Mouse (Mus musculus): ENCODE measurements around the gene Sult2b1.

Sult2b1 gene

GRCm38 (mm10) chr7:45701072-45701471, 83.4 kb downstream of the Sult2b1 start:
- DNase-seq (ENCODE audit: inconsistent age in 2 of 2, low spot score in 1 of 2): no peak

GRCm38 (mm10) chr7:45700301-45701015, 84.0 kb downstream of the Sult2b1 start:
- DNase-seq (ENCODE audit: inconsistent age in 2 of 2, low spot score in 1 of 2): peak; percentile 84 to 95

GRCm38 (mm10) chr7:45699523-45700141, 84.8 kb downstream of the Sult2b1 start, which contains the start of gene Car11:
Gene Car11 (plus strand): TSS chr7:45699843.
- DNase-seq (ENCODE audit: inconsistent age in 2 of 2, low spot score in 1 of 2): peak; percentile 53 to 72

- DNase-seq (ENCODE audit: inconsistent age in 2 of 2, low spot score in 1 of 2): peak in 1 of 2 experiments; percentile 18
These were observed 86.6 kb downstream of the Sult2b1 start for GRCm38 (mm10) chr7:45697894-45698293.

- DNase-seq (ENCODE audit: inconsistent age in 2 of 2, low spot score in 1 of 2): no peak
These were observed 89.4 kb downstream of the Sult2b1 start for GRCm38 (mm10) chr7:45695098-45695497.

GRCm38 (mm10) chr7:45693921-45694591, 90.4 kb downstream of the Sult2b1 start, which contains the start of gene Sec1:
Gene Sec1 (minus strand): TSS chr7:45694402.
- DNase-seq (ENCODE audit: inconsistent age in 2 of 2, low spot score in 1 of 2): peak in 1 of 2 experiments; percentile 18

GRCm38 (mm10) chr7:45692364-45692763, 92.1 kb downstream of the Sult2b1 start:
- no peak for DNase-seq (ENCODE audit: inconsistent age in 2 of 2, low spot score in 1 of 2)

GRCm38 (mm10) chr7:45689800-45690199, 94.7 kb downstream of the Sult2b1 start:
- DNase-seq (ENCODE audit: inconsistent age in 2 of 2, low spot score in 1 of 2): peak in 1 of 2 experiments; percentile 62

GRCm38 (mm10) chr7:45689099-45689498, 95.4 kb downstream of the Sult2b1 start:
- no peak for DNase-seq (ENCODE audit: inconsistent age in 2 of 2, low spot score in 1 of 2)

GRCm38 (mm10) chr7:45686841-45687240, 97.6 kb downstream of the Sult2b1 start:
- DNase-seq (ENCODE audit: inconsistent age in 2 of 2, low spot score in 1 of 2): no peak

- no peak for DNase-seq (ENCODE audit: inconsistent age in 2 of 2, low spot score in 1 of 2)
These were observed 98.7 kb downstream of the Sult2b1 start for GRCm38 (mm10) chr7:45685811-45686210.

- no peak for DNase-seq (ENCODE audit: inconsistent age in 2 of 2, low spot score in 1 of 2)
These were observed 100.9 kb downstream of the Sult2b1 start, which contains the start of gene Ntn5 for GRCm38 (mm10) chr7:45683396-45684050. Gene Ntn5 (plus strand): TSS chr7:45684022.

GRCm38 (mm10) chr7:45682144-45683126, 102.0 kb downstream of the Sult2b1 start:
- peak; percentile 89 to 95 for DNase-seq (ENCODE audit: inconsistent age in 2 of 2, low spot score in 1 of 2)

- DNase-seq (ENCODE audit: inconsistent age in 2 of 2, low spot score in 1 of 2): peak; percentile 49 to 65
These were observed 103.3 kb downstream of the Sult2b1 start for GRCm38 (mm10) chr7:45681046-45681736.

Measured in adrenal gland, adult (tissue).